Mouse (Mus musculus): ENCODE data around the gene Foxp1.

Foxp1 gene

DNA sequence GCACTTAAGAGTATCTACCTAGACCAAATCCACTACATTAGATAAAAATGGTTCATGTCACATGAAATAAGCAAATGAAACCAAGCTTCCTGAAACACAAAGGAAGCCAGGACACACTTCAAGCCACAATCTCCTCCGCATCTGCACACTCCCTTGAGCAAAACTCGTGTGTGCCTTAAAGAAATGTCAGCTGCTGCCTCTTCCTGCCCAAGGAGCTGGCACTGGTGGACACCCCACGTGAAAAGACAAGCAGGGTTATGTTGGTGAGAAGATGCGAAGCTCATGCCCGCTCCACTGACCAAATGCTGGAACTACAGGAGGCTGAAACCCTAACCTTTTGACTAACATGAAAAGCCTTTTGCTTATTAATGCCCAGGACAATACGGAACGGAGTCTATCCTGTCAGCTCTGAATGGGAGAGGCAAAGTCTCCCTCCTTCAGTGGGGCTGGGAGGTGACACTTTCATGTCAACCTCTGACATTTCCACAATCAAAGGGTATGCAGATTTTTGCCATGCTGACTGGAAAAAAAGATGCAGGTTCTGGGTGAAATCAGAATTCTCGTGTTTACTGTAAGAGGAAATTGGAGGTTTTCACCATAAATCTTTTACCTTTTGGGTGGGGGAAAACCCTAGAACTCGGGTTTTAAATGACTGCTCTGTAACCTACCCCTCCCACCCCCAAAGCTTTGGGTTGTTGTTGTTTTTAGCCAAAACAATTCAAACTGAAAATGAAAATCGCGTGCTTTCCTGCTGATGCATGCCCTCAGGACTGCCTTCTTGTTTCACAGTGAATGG is 261.4 kb downstream of the Foxp1 start:
- no peak for DNase-seq (ENCODE audit: low spot score)

DNA sequence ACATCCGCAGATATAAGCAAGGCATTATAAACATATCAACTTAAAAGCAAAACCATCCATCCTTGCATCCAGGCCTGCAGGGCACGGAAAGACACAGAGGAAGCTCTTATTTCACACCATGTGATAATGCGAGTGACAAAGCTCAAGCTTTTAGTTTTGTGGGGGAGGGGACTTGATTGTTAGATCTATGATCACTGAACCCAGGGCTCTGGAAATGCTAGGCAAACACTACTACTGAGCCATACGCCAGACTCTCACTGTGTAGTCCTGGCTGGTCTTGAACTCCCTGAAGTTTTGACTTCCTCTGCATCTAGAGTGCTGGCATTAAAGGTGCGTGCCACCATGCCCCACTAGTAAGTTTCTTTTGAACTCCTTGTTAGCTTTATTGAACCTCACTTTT is 264.2 kb downstream of the Foxp1 start:
- DNase-seq (ENCODE audit: low spot score), result no peak

DNA sequence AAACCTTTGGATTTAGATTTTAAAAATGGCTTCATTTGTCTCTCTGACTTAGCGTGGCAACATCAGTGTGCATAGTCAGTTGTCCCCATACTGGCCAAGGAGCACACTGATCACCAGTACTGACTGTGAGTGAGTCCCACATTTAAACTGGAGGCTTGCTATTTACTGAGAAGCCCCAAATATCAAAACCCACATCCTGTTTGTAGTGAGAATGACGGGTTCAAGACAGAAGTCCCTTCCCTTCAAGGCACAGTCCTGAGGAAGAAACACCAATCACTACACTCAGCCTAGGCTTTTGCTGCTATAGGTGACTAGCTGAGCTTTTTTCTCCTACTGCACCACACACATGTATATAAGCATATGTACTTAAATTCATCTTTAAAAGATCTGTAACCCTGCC is 264.8 kb downstream of the Foxp1 start:
- DNase-seq (ENCODE audit: low spot score), result no peak

DNA sequence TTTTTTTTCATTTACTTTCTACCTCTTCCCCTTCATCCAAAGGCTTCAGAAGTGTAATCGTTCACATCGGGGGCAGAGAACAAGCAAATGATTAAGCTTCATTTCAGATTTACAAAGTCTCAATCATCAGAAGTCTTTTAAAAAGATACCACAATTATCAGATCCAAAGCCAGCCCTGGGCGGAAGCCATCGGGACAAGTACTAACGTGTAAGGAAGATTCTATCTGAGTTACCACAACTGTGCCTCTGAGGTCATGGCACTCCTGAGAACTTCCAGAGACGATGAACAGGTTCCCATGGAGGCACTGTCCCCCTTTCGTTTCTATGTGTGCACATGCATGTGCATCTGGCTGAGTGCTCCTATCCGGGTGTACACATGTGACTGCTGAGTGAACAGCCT is 269.2 kb downstream of the Foxp1 start:
- DNase-seq (ENCODE audit: low spot score), result no peak

DNA sequence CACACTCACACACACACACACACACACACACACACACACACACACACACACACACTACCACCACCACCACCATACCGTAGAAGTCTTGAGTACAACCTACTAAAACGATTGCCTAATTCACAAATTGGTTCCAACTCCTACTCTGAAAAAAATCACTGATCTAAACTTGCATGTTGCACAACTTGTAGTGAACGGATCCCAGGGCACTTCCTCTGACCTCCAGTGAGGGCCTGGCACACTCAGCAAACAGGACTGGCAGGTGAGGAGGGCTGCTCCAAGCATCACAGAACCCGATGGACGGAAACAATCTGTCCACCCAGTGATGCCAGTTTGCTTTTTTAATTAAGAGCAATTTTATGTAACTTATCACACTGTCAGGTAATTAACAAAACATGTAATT is 269.7 kb downstream of the Foxp1 start:
- DNase-seq (ENCODE audit: low spot score), result no peak

DNA sequence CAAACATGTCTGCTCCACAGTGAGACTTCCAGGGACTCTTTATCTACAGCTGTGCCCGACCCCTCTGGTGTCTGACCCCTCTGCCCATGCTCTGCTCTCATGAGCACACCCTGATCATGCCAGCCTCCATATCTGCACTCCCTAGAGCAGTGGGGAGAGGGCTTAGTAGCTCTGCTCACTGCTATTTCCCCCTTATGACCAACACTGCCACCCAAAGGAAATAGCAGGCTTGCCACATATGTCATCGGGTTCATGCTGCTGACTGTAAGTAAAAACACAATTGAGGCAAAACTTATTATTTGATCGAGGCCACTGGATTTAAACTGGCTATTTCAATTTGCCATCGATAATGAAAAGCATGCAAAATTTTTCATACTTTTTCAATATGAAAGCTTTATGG is 270.6 kb downstream of the Foxp1 start:
- DNase-seq (ENCODE audit: low spot score), result no peak

DNA sequence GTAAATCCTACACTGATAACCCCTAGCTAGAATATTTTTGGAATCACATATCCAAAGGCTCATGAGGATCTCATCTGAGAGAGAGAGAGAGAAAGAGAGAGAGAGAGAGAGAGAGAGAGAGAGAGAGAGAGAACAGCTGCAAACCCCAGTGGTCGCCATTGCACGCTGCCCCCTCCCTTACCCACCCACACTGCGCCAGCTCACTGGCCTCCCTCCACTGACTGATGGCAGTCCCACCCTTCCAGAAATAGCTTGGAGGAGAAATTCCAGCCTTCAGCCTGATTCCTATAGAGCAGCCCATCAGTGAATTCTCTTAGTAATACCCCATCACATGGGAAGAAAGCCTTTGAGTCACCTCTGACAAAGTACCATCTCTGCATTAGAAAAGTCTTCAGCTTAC is 271.3 kb downstream of the Foxp1 start:
- DNase-seq (ENCODE audit: low spot score), result no peak

DNA sequence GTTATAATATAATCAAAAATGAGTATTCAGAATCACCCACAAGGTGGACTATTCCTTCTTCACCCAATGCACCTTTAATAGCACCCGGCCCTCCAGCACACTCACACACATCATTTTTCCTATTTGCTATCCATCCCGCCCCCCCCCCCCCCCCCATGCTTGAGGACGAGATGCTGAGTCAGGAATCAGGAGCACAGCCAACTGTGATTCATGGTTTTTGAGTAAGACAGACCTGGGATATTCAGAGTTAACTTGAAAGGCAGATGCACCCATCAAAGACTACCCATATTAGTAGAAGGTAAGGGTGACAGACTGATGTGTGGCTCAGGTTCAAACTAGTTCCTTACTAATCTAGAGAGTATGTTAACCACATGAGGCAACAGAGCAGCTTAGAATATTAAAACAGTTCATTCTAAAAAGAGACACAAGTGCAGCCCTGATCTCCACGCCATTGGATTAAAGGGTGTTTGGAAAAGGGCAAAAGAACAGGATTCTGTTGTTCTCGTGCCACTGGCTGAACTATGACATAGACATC is 273.0 kb downstream of the Foxp1 start:
- DNase-seq (ENCODE audit: low spot score), result no peak

DNA sequence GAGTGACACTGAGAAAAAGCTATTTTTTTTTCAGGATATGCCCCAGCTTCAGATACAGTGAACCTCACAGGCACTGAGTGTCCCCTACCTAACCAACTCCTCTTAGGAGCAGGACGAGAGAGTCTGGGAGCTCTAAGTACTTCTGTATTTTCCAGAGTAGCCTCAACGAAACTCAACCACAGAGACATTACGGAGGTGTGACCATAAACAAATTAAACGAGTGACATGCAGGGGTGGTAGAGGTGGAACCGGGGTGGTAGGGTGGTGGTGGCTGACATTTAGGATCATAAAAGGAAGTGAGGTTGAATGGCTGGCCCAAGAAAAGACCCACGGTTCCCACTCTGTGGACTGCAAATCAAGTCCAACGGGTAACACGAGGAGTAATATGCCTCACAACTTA is 274.1 kb downstream of the Foxp1 start:
- DNase-seq (ENCODE audit: low spot score), result no peak

DNA sequence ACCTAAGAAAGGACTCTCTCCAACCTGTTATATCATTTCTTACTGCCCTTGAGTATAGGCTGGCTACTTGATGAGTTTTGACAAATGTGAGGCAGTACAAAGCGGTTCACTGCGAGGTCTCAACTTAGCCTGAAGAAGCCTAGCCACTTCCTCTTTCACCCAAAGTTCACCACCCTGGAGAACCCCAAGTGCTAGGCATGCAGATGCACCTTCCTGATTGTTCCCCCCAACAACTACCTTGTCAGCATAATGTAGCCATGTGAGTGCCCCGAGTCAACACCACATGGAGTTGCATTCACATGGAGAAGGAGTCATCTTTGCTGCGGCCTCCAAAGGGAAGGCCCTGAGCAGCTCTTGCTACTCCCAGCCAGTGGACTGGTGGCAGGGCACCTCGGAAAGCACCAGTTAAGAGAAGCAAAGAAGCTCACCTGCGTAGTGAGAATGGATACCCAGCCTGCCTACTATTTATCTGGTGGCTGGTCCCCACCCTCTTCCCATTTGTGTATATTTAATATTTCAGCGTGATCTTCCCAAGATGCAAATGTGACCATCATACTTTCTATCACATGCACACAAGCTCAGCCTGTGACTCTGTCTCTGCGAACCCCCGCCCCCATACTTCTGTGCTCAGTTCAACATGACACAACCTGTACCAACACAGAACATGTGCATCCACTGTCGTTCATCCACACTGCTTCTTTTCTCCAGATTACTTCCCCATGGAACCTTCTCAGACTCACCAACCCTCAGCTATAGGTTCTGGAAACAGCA is 280.7 kb downstream of the Foxp1 start:
- DNase-seq (ENCODE audit: low spot score), result no peak

DNA sequence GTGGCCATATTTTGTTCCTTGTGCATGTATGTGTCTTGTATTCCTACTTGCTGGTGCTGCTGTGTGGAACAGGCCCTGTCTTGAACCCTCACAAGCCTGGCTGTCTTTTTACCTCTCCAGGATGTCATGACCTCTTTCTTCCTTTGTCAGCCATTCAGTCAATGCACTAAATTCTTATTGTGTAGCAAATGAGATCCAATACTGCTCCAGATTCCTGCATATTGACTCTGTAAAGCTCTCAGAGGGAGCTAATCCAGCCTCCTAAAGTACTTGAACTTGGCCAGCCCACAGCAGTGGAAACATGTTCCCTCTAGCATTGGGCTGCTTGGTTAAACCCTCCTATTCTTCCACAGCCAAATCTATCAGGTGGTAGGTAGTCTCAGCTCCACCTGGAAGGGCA is 281.8 kb downstream of the Foxp1 start:
- DNase-seq (ENCODE audit: low spot score), result no peak

DNA sequence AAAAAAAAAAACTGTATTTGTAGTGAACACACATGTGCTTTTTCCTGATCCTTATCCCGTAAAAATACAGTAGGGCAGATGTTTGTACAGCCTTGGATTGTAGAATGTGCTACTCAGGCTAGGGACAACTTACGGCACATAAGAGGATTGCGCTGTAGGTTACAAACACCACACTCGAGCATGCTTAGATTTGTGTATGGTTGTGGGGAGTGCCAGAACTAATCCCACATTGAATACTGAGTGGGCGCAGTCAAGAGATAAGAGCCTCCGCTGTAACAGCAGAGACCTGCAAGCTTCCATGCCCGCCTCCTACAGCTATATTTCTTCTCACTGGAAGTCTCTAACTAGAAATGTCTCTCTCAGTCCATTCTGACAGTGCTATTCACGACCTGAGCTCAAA is 286.9 kb downstream of the Foxp1 start:
- DNase-seq (ENCODE audit: low spot score), result no peak

DNA sequence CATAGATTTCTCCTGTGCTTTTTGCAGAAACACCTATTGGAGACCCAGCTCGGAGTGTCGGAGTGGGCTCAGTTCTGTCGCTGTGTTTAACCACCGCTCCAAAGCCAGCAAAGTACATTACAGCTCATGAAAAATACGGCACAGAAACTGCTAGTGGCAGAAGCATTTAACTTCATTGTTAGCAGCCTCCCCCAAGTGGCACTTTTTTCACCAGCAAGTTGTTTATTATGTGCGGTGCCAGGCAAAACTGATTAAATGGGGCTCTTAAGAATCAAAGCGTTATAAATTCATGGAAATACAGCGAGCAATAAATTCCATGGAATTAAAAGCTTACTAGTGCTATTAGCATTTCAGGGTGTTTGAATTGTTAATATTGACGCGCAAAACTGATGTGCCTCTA is 289.1 kb downstream of the Foxp1 start:
- DNase-seq (ENCODE audit: low spot score), result no peak

DNA sequence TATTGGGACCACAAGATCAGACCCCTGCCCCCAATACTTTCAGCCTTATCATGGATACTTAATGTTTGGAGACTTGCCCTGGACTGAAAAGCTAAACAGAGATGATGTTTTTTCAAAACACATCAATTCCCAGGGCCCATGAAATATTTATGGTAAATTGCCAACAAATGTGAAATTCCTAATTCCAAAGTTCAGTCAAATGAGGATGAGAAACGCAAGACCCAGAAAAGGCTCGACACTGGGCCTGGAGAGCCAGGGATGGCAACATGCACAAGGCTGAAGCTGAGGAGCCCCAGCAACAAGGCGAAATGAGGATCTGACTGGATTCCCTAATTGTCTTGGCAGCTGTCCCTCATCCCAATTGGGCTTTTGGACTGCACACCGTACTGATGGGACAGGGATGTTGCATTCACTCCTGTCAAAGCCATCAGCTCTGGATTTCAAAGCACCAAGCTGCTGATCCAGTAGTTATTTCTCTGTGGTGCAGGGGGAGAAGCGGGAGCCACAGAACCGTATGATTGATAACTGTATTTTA is 294.1 kb downstream of the Foxp1 start:
- DNase-seq (ENCODE audit: low spot score), result no peak

DNA sequence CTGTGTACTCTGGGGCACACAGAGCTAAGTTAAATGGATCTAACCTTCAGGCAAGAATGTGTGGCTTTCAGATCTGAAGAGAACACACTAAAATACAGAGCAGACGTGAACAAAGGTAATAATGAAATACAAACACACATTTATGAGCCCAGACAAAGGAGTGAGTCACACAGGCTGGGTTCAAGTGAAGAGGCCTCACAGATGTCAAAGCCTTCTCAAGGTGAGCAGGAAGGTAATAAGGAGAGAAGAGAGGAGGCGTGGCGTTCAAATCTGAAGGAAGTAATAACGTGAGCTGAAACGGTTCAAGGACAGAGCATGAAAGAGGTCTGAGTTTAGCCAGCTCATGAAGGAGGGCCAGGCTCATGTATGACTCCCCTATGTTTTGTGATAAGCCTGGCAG is 301.4 kb downstream of the Foxp1 start:
- DNase-seq (ENCODE audit: low spot score), result no peak

DNA sequence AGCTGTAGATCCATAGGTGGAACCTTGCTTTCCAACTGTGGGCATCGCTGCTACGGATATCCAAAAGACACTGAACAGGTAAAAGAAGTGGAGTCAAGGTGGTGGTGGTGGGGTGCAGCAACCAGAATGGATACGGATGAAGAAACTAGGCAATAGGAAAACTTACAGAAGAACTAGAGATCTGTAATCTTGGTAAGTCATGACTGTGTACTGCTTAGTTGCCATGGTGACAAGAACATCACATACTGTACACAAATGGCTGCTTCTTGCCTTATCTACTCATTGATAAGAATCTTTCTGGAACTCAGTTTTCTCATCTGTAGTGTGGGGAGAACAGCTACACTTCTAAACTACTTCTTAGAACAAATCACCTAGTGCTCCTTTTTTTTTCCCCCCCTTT is 302.0 kb downstream of the Foxp1 start:
- DNase-seq (ENCODE audit: low spot score), result no peak

DNA sequence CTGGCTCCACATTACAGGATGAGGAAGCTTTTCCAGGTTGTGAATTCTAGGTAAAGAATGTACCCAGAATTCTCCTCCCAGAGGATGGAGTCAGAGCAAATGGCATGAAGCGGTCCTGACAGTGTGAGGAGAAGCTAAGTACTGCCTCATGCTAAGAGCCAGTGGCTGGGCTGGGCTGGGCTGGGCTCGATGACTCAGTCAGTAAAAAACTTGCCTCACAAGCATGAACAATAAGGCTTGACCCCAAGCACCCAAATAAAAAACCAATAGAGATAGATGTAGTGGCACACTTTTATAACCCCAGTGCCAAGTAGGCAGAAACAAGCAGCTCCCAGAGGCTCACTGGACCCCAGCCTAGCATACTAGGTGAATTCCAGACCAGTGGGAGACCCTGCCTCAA is 304.7 kb downstream of the Foxp1 start:
- no peak for DNase-seq (ENCODE audit: low spot score)

DNA sequence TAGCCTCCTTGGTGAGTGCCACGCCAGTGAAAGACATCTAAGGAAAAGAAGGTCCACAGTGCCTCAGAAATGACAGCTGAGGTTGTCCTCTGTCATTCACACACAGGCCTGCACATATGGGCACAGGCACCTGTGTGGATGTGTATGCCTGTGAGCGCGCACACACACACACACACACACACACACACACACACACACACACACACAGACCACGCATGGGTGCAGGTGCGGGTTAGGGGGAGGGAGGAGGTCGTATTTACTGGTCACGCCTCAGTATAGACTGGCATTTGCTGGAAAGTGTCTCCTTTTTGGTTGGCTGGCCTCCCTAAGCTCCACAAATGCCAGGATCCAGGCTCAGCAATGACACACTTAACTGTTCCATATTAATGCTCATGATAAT is 305.4 kb downstream of the Foxp1 start:
- DNase-seq (ENCODE audit: low spot score), result no peak

DNA sequence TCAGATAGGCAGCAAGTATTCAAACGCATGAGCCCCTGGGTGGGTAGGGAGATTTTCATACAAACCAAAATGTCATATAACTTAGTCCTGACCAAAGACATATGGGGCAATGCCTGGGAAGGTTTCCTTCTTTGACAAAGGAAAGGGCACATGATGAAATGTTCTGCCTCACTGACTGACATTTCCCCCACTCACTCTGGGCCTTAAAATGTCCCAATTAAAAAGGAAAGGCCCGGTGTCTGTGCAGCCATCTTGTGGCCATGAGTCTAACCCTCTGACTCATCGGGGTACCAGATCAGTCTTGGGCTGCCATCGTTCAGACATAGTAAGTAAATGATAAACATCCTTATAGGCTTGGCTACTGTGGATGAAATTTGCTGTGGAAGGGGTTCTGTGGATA is 310.1 kb downstream of the Foxp1 start:
- no peak for DNase-seq (ENCODE audit: low spot score)

DNA sequence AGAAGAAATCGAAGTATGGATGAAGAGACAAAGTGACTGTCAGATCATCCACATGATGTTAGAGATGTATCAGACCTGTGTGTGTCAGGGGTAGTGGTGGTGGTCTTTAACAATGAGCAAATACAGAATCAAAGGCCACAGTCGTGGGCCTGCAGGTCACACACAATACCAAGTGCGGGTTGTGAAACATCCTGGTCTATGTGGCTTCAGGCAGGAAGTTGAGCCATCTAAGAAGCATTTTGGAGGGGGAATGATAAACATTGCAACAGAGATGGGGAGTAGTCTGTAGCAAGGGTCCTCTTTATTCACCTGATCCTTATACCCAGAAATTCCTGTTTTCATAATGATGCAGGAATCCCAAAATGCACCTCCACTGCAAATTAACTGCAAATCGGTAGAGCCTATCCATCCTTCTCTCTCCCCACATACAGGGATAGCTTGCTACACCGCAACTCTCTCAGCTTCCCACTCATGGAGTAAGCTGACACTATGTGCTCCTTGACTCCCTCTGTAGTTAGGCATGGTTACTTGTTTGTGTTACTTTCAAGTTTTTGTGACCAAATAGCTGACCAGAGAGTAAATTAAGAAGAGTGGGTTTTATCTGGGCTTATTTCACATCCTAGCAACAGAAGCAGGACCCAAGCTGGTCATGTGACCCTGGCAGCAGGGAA is 310.7 kb downstream of the Foxp1 start:
- DNase-seq (ENCODE audit: low spot score), result no peak

DNA sequence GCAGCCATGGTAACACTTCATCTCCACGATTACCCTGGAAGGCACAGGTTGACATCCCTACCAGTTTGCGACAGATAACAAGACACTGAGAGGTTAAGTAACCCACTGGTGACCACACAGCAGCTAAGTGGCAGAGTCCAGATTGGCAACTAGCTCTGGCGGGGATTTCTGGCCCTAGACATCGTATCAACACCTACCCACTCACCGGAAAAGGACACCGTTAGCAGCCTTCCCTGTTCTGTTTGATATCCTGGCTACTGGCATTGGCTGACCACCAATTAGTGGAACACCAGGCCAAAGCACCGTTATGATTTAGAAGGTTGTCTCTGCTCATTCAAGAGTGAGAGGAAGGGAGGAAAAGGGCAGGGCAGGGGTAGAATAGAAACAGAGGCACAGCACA is 312.4 kb downstream of the Foxp1 start:
- DNase-seq (ENCODE audit: low spot score), result no peak

DNA sequence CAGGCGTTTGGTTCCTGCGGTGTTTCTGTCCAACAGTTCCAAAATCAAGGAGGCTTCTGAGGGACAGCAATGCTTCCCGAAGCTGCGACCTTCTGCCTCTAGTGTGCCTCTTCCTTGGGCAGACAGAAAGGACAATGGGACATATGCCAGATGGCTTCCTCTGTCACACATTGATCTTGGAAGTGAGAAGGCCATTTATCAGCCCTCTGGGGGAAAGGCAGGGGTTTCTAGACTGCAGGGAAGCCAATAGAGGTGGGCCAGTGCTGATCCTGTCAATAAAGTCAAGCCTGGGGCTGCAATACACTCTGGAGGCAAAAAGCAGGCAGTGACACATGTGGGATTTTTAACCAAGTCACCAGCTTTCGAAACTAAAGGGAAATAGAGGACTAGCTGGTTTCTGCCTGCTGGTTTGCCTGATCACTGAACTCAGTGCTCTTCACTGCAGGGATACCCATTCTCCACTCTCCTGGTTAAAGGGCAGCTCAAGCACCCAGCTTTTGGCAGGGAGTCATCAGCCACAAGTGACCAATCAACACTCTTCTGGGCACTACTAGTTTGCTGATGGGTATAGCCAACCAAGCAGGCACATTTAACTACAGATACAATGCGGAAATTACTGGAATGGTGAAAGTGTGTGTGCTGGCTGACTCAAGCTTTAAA is 315.2 kb downstream of the Foxp1 start:
- peak; percentile 66 for DNase-seq (ENCODE audit: low spot score)

Data from embryo, embryonic 10.5 days (tissue).